Mouse (Mus musculus) cerebellum, adult 8-10 months (tissue): Measurements from ENCODE around the gene Paxbp1.
"Not testable (repeated sequence)": the region's sequence is repeated elsewhere in the genome, so short reads cannot be mapped to it uniquely, and the experiment has no call there.

ENCODE experiments used
- DNase-seq: peaks from one replicate; pipeline ENCODE4 v3.0.0; 2022

Gene Paxbp1

GRCm38 (mm10) chr16:91044270-91045182 lies at the start of gene Paxbp1:
Gene Paxbp1, minus strand, starts transcription at chr16:91044543.
- DNase-seq, result peak; percentile 100

GRCm38 (mm10) chr16:91086642-91087306 lies 42.4 kb upstream of the Paxbp1 start:
- no peak for DNase-seq

DNA sequence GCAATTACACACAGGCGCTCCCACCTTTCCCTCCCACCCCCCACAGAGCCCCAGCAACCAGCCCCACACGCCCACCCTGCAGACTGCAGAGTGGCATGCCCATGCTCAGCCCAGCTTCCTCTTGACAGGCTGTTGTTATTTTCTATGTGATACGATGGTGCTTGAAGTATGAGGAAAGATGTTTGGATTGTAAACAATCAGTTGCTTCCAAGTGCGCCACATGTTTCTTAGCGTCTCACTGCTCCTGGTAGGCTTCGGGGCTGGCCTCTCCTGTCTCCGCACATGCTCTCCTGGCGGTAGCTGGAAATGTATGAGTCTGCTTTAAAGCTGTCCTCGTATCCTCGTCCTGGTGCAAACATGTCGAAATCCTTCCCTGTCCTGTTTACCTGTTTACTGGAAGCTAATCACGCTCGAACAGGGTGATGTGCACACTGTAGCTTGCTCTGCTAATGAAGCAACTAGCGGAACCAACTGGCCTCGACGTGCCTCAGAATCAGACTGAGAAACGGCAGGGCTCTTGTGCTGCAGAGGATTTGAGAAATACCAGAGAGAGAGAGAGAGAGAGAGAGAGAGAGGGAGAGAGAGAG lies 41.0 kb upstream of the Paxbp1 start:
- peak; percentile 27 for DNase-seq

DNA sequence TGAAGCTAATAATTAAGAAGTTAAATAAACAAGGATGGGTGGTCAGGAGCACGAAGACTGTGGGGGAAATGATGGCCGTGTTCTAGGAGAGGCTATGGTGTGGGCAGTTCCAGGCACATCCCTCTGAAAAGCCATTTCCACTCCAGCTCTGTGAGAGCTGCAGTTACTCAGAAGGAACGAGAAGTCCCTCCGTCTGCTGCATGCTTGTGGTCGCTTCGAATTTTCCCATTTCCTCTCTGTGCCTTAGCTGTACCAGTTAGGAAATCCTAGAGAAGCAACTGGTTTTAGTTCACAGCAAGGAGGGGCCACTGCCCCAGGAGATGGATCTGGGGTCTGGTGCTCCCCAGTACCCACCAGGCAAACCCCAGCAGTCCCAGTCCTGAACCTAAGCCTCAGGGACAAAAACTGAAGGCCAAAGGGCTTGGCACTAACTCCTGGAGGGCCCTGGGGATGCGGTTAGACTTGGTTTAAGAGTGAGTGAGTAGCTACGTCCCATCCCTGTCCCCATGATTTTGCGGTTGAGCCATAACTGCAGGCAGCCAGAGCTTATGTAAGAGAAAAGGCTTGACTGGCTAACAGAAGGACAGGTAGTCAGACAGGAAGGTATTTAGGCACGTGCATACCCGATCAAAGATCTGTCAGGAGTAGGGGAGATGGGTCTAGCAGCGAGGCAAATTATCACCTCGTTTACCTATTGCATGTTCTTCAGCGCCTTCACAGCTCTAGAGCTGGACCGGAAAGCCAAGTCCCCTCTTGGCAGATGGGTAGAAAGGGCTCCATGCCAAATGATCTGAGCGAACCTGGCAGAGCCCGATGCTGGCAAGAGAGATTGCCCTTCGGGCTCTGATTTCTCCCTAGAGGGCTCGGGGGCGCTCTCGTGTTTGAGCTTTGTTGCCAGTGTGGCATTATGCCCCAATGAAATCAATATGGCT lies 40.2 kb upstream of the Paxbp1 start:
- DNase-seq, result peak; percentile 86

DNA sequence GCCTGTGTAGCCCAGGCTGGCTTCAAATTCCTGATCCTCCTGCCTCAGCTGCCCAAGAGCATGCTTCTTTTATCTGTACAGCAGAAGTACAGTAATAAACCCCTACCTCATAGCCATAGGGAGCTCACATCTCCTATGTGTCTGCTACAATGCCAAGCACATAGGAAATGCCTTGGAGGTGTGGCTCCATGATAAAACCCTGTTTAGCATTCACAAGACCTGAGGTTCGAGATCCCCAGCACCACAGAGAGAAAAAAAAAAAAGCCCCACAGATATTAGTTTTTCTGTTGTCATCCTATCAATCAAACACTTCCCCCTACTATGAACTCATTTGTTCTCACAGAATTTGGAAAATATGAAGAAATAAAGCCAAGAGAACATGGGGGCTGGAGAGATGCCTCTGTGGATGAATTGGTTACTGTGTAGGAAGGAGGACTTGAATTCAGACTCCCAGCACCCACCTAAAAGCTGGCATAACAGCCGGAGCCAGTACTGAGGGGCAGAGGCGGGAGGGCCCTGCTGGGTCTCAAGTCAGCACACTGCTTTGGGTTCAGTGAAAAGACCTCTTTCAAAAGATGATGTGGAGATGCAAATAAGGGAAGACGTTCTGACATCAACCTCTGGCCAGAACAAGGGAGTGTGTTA lies 38.8 kb upstream of the Paxbp1 start:
- no peak for DNase-seq

DNA sequence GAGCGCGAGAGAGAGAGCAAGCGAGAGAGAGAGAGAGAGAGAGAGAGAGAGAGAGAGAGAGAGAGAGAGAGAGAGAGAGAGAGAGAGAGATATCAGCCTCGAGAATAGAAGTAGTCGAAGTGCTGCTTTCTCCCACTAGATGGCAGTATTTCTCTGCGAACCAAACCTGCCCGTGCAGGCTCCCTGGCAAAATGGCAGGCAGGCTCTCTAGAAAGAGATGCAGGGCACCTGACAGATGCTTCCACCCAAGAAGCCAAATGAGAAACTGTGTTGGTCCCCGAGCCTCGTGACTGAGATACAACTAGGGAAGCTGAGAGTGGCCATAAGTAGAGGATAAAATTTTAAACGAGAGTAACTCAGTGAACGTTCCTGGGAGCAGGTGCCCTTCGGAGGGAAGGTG lies 37.2 kb upstream of the Paxbp1 start:
- DNase-seq, result peak; percentile 78

- DNase-seq, result no peak
These were observed 31.8 kb upstream of the Paxbp1 start for GRCm38 (mm10) chr16:91076180-91076579.

GRCm38 (mm10) chr16:91075423-91075822 lies 31.1 kb upstream of the Paxbp1 start:
- DNase-seq, result not testable (repeated sequence)

GRCm38 (mm10) chr16:91073163-91073892 lies 29.0 kb upstream of the Paxbp1 start:
- DNase-seq, result peak; percentile 92

- DNase-seq, result no peak
These were observed 27.9 kb upstream of the Paxbp1 start for GRCm38 (mm10) chr16:91072256-91072655.

DNA sequence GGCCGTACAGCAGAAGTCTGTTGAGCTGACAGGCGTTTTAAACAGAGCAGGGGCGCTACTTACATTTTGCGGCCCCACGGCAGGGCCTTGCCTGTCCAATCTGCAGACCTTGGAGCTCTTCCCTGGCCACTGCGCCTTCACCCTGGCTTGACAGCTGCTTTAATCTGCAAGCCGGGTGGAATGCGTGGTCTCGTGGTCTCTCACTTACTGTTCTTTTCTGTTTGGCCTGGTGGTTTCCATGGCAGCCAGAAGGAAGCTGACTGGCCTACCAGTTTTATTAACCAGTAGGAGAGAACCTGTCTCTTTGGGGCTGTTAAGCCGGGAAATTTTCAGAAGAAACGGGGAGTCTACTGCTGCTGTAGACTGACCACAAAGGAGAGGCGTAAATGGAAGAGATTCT lies 24.6 kb upstream of the Paxbp1 start:
- DNase-seq, result no peak

GRCm38 (mm10) chr16:91067122-91067521 lies 22.8 kb upstream of the Paxbp1 start:
- DNase-seq, result no peak

GRCm38 (mm10) chr16:91064583-91065365 lies 20.4 kb upstream of the Paxbp1 start:
- no peak for DNase-seq

DNA sequence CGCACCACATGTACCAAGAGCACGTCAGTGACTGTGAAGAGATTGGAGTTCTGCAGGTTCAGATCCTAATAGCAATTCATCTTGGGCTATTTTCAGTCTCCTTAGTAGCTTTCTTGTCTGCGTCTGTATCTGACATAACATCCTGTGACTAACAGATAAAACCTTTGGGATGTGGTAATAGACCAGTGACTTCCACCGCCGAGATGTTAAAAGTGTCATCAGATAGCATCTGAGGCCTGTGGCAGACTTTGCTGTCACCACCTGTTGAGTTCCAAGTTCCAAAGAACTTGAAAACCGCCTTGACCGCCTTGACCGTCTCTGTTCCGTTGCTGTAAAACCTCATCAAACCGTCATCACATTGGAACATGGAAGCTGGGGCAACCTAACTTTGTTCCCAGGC lies 19.4 kb upstream of the Paxbp1 start:
- DNase-seq, result no peak

DNA sequence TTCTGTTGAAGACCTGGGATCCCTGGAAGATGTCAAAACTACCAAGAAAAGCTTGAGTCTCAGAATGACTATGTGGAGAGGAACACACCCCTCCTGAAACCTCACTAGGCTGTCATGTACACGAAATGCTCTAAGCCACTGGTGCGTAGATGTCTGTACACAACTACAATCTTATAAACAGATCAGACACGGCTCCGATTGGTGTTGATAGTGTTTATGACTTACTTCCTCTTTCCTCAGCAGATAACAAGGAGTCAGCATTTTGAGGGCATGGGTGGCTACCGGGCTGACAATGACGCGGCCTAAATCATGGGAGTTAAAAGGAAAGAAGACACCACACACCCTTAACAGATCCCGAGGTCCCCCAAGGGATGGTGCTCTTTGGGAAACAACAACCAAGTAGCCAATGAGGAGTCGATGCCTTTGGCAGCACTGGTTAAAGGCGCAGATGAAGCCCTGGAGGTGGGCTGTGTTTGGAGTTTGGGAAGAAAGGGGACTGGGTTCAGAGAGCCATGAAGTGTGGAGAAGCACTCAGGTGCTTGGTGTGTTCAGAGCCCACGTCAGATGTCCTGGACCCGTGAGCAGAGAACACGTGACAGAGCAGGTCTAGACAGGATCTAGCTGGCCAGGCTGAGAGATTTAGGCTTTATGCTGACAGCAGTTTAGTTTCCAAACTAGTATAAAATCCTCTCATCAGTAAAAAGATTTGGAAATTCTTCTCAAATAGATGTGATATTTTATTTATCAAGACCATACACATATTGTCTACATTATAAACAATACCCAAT lies 17.4 kb upstream of the Paxbp1 start:
- DNase-seq, result no peak

GRCm38 (mm10) chr16:91057741-91058140 lies 13.4 kb upstream of the Paxbp1 start:
- DNase-seq, result no peak

DNA sequence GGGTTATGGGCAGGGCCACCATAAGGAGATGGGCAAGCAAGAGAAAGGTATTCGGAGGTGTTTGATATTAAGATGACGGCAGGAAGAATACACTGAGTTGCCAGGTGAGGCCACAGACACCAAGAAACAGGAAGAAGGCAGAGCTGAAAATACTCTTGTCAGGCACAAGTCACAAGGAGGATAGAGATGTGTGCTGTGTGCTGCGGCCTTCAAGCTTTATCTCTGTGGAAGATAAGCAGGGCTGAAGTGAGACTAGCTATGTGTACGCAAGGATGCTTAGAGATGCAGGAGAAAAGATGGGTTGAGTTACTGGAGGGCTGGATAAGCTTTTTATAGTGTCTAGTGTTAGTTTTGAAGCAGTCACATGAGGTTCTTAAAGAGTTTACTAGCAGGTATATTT lies 12.9 kb upstream of the Paxbp1 start:
- DNase-seq, result no peak

DNA sequence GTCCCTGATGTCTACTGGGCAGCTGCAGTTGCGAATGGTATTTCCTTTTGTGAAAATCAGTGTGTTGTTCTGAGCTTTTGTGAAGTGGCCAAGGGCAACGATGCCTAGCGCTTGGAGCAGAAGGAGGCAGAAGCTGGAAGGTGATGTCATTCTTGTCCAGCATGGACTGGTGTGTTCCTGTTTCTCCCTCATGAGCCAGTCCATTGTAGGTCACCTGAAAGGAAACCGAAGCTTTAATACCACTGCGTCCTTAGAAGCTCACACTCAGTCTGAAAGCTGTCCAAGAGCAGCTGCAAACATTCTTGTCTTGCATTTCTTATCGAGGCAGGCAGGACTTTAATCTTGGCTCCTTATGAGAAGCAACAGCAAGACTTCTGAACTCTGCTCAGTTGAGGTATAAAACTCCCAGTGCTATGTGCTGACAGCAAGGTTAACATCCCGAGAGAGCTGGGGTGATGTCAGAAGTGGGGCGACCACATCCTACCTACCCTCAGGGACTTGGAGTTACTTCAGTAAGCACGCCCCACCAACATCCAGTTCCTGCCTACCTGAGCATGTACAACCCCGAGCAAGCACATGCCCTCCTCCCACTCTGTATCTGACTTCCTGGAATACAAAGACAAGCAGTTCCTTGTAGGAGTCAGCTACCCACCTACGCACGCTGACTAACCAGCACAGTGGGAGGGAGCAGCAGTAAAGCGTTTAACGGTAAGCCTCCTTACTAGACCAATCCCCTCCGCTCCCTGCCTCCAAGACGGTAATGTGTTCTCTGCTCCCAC lies 11.9 kb upstream of the Paxbp1 start:
- DNase-seq, result no peak

GRCm38 (mm10) chr16:91055150-91055549 lies 10.8 kb upstream of the Paxbp1 start:
- DNase-seq, result no peak
